Mouse (Mus musculus): ENCODE measurements around the gene Hacd3.

DNA sequence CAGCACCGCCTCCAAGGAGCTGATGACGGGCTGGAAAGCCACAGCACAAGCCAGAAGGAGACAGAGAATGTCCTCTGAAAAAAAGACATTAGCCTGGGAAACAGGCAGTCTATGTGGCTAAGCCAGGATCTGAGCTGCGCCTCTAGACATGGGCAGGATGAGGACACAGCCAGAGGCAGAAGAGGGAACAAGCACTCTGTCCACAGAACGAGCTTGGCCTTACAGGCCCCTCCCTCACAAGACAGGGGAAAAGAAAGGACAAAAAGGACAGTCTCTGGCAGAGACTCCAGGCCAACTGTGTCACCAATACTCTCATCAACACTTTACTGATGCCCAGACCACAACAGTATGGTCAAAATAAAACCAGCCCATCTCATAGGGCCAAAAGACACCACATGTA is 20.0 kb downstream of the Hacd3 start:
- TF ChIP-seq CTCF (IDR thresholded peaks at IDR 0.05; ENCODE audit: low read depth): no peak
- no peak for TF ChIP-seq EP300 (IDR thresholded peaks at IDR 0.05; ENCODE audit: low read depth)

Data from heart, postnatal 0 days (tissue).